Mouse (Mus musculus) heart, embryonic 14.5 days (tissue): Measurements from ENCODE around the gene Rxfp4. TPM values are rescaled to one million over a fixed set of nuclear protein-coding genes. Genes with fewer than 3 reads are reported as not detected.
A peak's percentile ranks its signal among the peaks of the same experiment; 100 is the strongest.

Source experiments
- ATAC-seq: fragments of 200-750 bp; cut with Nextera tagmentation; 2 replicates; pipeline ENCODE4 v1.8.0; 2017; ENCODE audit warnings: low read depth, moderate TSS enrichment; ENCODE audit not compliant: insufficient number of reproducible peaks, insufficient read depth, low FRiP score
- H3K27ac ChIP-seq, 2 experiments: fragments of 200-500 bp in 1 of 2; fragments of 300-500 bp in 1 of 2; sonication (generic) in 1 of 2; replicated peaks in 1 of 2; 2 replicates each; pipeline ENCODE4 v1.5.1; 2012 to 2014; ENCODE audit warnings: low read depth in 2 of 2, low read length in 2 of 2, control low read depth in 1 of 2, mild to moderate bottlenecking in 1 of 2, mixed read lengths in 1 of 2; ENCODE audit not compliant: control insufficient read depth in 1 of 2, insufficient read depth in 1 of 2
- H3K27me3 ChIP-seq: fragments of 300-500 bp; sonication (generic); 2 replicates; pipeline ENCODE4 v1.6.1; 2014; ENCODE audit warnings: mild to moderate bottlenecking, low read length, control low read depth; ENCODE audit not compliant: control insufficient read depth, insufficient read depth
- H3K36me3 ChIP-seq: fragments of 300-500 bp; sonication (generic); 2 replicates; pipeline ENCODE4 v1.6.1; 2014; ENCODE audit warnings: mild to moderate bottlenecking, control low read depth, low read length, mixed read lengths; ENCODE audit not compliant: control insufficient read depth, insufficient read depth
- H3K4me1 ChIP-seq, 2 experiments: fragments of 200-500 bp in 1 of 2; fragments of 300-500 bp in 1 of 2; sonication (generic) in 1 of 2; 2 replicates each; pipeline ENCODE4 v1.6.1; 2012 to 2014; ENCODE audit warnings: low read length in 2 of 2, control low read depth in 1 of 2, mixed read lengths in 1 of 2; ENCODE audit not compliant: control insufficient read depth in 2 of 2, insufficient read depth in 2 of 2
- H3K4me2 ChIP-seq: fragments of 300-500 bp; sonication (generic); 2 replicates; pipeline ENCODE4 v1.6.1; 2014; ENCODE audit warnings: mild to moderate bottlenecking, low read length
- H3K4me3 ChIP-seq, 2 experiments: fragments of 200-500 bp in 1 of 2; fragments of 300-500 bp in 1 of 2; sonication (generic) in 1 of 2; 2 replicates each; pipeline ENCODE4 v1.5.1; 2012 to 2014; ENCODE audit warnings: low read length in 2 of 2, mild to moderate bottlenecking in 2 of 2, control low read depth in 1 of 2, low read depth in 1 of 2, moderate library complexity in 1 of 2; ENCODE audit not compliant: control insufficient read depth in 1 of 2, insufficient read depth in 1 of 2
- H3K9ac ChIP-seq: fragments of 300-500 bp; sonication (generic); 2 replicates; pipeline ENCODE4 v1.6.1; 2014; ENCODE audit warnings: mild to moderate bottlenecking, low read length
- H3K9me3 ChIP-seq: fragments of 300-500 bp; sonication (generic); 2 replicates; pipeline ENCODE4 v1.6.1; 2016; ENCODE audit warnings: low read length, control low read depth; ENCODE audit not compliant: control insufficient read depth
- WGBS: fragments of 180-500 bp; shearing (Covaris S2); extraction: QIAGEN DNeasy Blood & Tissue Kit; methylation state at CpG from one replicate; pipeline ENCODE4 v1.1.7; 2014; 5-methylcytosine and 5-hydroxymethylcytosine counted together
- polyA plus RNA-seq: library from polyadenylated mRNA; unstranded; fragments of >200 nt; fragmentation: Nextera tagmentation; extraction: Ambion mirVana; gene quantifications from 2 replicates; pipeline ENCODE4 v1.2.1, GENCODE M21; 2014

The Rxfp4 gene
- polyA plus RNA-seq, 1 experiment from 2014 or later, result not detected

DNA sequence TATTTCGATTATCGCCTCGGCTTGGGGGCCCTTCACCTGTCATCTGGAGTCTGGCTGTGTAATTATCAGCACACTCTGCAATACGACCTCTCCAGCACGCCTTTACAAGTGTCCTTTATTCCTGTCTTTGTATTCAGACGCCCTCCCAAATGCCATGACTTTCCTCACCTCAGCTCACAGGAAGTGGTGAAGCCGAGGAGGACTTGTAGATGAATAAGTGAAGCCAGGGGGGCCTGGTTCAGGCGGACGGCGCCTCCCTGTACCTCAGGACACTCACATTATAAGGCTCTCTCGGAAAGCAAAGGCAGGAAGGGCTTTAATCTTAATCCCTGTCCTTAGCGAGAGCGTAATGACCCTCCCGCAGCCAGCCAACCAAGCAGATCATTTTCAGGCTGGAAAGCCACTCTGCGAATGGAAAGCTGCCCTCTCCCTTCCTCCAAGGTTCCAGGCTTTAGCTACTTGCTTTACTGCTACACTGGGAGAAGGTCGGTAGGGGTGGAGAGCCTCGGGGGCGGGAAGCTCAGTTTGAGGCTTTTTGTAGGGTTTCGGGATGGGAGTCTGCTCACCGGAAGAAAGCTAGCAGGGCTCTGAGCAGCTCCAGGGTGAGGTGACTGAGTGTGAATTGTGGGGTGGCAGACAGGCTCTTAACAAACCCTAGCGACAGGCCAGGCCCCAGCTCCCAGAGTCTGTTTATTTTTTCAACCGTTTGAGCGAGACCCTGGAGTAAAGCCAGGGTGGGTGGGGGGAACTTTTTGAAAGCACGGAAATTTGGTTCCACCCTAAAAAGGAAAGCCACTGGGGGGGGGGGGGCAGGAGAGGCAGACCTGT is 30.6 kb downstream of the Rxfp4 start:
- peak overlapping the region; percentile 86 to 89 for H3K4me3 ChIP-seq
- no peaks in the 10 kb centered on the region for H3K9me3 ChIP-seq
- peak overlapping the region; percentile 77 for H3K4me2 ChIP-seq
- no peaks in the 10 kb centered on the region for H3K27me3 ChIP-seq
- H3K4me1 ChIP-seq, result peaks cover 51 to 67% of the 10 kb centered on the region in 2 experiments
- WGBS, result under 1% methylated on average over 24 of the region's 24 CpGs
- peak overlapping the region; percentile 82 to 99 for H3K27ac ChIP-seq
- peak overlapping the region; percentile 98 for H3K9ac ChIP-seq
- peaks cover 22% of the 10 kb centered on the region for H3K36me3 ChIP-seq
- ATAC-seq, result peak; percentile 11; the same call in 1 of the 2 replicates

DNA sequence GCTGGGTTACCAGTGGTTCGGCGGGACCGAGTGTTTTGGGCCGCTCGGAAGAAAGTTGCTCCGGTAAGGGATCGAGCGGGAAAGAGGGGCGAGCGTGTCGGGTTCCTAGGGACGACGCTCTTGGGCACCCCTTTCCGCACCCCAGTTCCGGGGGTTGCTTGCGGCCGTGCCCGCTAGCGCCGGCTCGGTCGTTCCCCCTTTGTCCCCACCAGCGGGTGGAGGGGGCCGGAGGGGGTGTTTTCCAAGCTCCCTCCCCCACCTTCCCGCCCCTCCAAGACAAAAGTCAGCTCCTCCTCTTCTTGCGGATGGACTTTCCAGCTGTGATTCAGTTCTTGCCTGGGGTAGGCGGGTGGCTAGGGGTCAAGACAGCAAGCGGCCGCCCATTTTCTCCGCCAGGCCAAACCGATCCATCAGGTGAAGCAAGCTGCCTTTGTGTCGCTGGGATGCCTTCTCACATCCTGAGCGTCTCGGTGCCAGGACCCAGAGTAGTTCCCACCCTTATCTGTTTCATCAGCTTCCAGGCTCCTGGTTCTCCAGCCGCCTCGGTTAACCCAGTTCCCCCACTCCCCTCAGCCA is 31.3 kb downstream of the Rxfp4 start:
- no peaks in the 10 kb centered on the region for H3K9me3 ChIP-seq
- peak overlapping the region; percentile 98 for H3K9ac ChIP-seq
- peaks cover 53 to 67% of the 10 kb centered on the region in 2 experiments for H3K4me1 ChIP-seq
- peak overlapping the region; percentile 77 for H3K4me2 ChIP-seq
- H3K27ac ChIP-seq, result peak overlapping the region; percentile 82 to 99
- 0 out of 2 replicates have a peak, but pooled peaks have one; percentile 7 for ATAC-seq
- peaks cover 20% of the 10 kb centered on the region for H3K36me3 ChIP-seq
- WGBS, result 0% methylated on average over 36 of the region's 36 CpGs
- peak overlapping the region; percentile 86 to 89 for H3K4me3 ChIP-seq
- no peaks in the 10 kb centered on the region for H3K27me3 ChIP-seq

GRCm38 (mm10) chr3:88620992-88621536 is 31.9 kb downstream of the Rxfp4 start:
- H3K9ac ChIP-seq, result peak overlapping the region; percentile 98
- WGBS, result under 1% methylated on average over 62 of the region's 64 CpGs
- peaks cover 14% of the 10 kb centered on the region for H3K36me3 ChIP-seq
- peaks cover 53 to 66% of the 10 kb centered on the region in 2 experiments for H3K4me1 ChIP-seq
- H3K9me3 ChIP-seq, result no peaks in the 10 kb centered on the region
- no peaks in the 10 kb centered on the region for H3K27me3 ChIP-seq
- peak overlapping the region; percentile 82 to 99 for H3K27ac ChIP-seq
- peak; percentile 78 for ATAC-seq
- peak overlapping the region; percentile 77 for H3K4me2 ChIP-seq
- H3K4me3 ChIP-seq, result peak overlapping the region; percentile 86 to 89

- Histone ChIP-seq H3K9ac (peak overlapping the region; percentile 98), H3K4me2 (peak overlapping the region; percentile 77), H3K9me3 (no peaks in the 10 kb centered on the region), H3K27me3 (no peaks in the 10 kb centered on the region), H3K4me3 (peak overlapping the region; percentile 86 to 89), H3K4me1 (peaks cover 54 to 66% of the 10 kb centered on the region in 2 experiments), H3K36me3 (peaks cover 8% of the 10 kb centered on the region), H3K27ac (peak overlapping the region; percentile 82 to 99)
- ATAC-seq, result no peak
- WGBS, result 17% methylated on average over 15 of the region's 15 CpGs
Measured at GRCm38 (mm10) chr3:88620146-88620991, 32.6 kb downstream of the Rxfp4 start.

- Histone ChIP-seq H3K27ac (peak overlapping the region; percentile 56 to 99), H3K4me3 (peak overlapping the region in 1 of 2 experiments; percentile 89; a peak in 2 of 4 replicates), H3K4me1 (peaks cover 48 to 63% of the 10 kb centered on the region in 2 experiments), H3K27me3 (no peaks in the 10 kb centered on the region), H3K9me3 (no peaks in the 10 kb centered on the region), H3K4me2 (peak overlapping the region; percentile 77), H3K36me3 (no peaks in the 10 kb centered on the region; the same call in 1 of the 2 replicates), H3K9ac (peak overlapping the region; percentile 98)
- 43% methylated on average over 8 of the region's 9 CpGs for WGBS
- ATAC-seq, result no peak
Measured at GRCm38 (mm10) chr3:88619113-88620097, 33.5 kb downstream of the Rxfp4 start.

DNA sequence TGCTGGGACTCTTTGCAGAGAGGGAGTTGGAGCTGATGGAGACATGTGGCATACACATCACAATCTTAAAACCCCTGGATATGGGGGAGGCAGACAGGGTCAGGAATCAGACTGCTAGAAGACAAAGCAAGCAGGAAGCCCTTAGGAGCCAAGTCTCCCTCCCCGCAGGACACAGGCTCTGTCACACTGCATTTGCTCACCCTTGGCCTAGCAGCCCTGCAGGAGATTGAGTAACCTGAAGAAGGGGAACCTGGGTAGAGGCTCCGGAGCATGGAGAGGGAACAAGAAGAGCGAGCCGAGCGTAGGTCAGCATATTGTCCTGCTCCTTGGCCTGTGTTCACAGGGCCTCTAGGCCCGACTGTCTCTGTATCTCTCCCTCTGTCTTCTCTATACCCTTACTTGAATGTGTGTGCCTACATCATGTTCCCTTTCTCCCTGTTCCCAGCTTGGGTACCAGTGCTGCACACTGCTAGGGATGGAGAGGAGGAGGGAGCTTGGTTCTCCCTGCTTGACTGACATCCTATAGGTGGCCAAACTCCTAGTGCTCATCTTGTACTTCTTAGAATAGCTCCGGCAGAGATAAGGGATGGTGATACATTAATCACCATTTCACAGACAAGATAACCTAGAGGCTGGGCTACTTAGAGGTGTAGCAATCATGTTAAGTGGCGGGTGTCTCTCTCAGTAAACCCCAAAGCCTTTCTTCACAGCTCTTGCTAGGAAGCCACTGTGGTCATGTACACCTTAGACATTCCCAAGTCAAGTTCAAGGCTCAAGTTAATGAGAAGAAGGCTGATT is 34.7 kb downstream of the Rxfp4 start:
- Histone ChIP-seq H3K9me3 (no peaks in the 10 kb centered on the region), H3K4me3 (no peak overlapping the region), H3K4me1 (peaks cover 41 to 55% of the 10 kb centered on the region in 2 experiments), H3K27me3 (no peaks in the 10 kb centered on the region), H3K4me2 (peak overlapping the region; percentile 29; the same call in 1 of the 2 replicates), H3K36me3 (no peaks in the 10 kb centered on the region), H3K9ac (peak overlapping the region; percentile 5; the same call in 1 of the 2 replicates), H3K27ac (peak overlapping the region in 1 of 2 experiments; percentile 56; a peak in 2 of 4 replicates)
- ATAC-seq, result no peak
- 65% methylated on average over 8 of the region's 8 CpGs for WGBS
